Mouse (Mus musculus) kidney, postnatal 0 days (tissue): Measurements from ENCODE around the gene Cldn11. TPM values are rescaled to one million over a fixed set of nuclear protein-coding genes. Genes with fewer than 3 reads are reported as not detected.

Source experiments
- ATAC-seq: fragments of 200-750 bp; cut with Nextera tagmentation; replicated peaks from 2 replicates; pipeline ENCODE4 v1.8.0; 2017; ENCODE audit warnings: low read depth, moderate number of reproducible peaks, moderate TSS enrichment, moderate library complexity; ENCODE audit not compliant: low FRiP score
- DNase-seq: peaks from one replicate; pipeline ENCODE4 v3.0.0-alpha.2; 2016; ENCODE audit warnings: low spot score
- H3K27ac ChIP-seq: fragments of 300-500 bp; sonication (generic); 2 replicates; pipeline ENCODE4 v1.5.1; 2014; ENCODE audit warnings: mild to moderate bottlenecking
- H3K27me3 ChIP-seq: fragments of 300-500 bp; sonication (generic); 2 replicates; pipeline ENCODE4 v1.6.1; 2014; ENCODE audit warnings: low read length, mixed read lengths; ENCODE audit not compliant: insufficient read depth
- H3K36me3 ChIP-seq: fragments of 300-500 bp; sonication (generic); 2 replicates; pipeline ENCODE4 v1.6.1; 2014; ENCODE audit warnings: low read length, mixed read lengths; ENCODE audit not compliant: insufficient read depth
- H3K4me1 ChIP-seq: fragments of 300-500 bp; sonication (generic); replicated peaks from 2 replicates; pipeline ENCODE4 v1.6.1; 2014; ENCODE audit warnings: antibody characterized with exemption, low read length, mixed read lengths; ENCODE audit not compliant: insufficient read depth
- H3K4me2 ChIP-seq: fragments of 300-500 bp; sonication (generic); 2 replicates; pipeline ENCODE4 v1.6.1; 2014; ENCODE audit warnings: mild to moderate bottlenecking, low read length, moderate library complexity, mixed read lengths
- H3K4me3 ChIP-seq: fragments of 300-500 bp; sonication (generic); replicated peaks from 2 replicates; pipeline ENCODE4 v1.5.1; 2014; ENCODE audit warnings: low read depth, low read length
- H3K9ac ChIP-seq: fragments of 300-500 bp; sonication (generic); 2 replicates; pipeline ENCODE4 v1.6.1; 2014; ENCODE audit warnings: low read depth, low read length
- H3K9me3 ChIP-seq: fragments of 300-500 bp; sonication (generic); replicated peaks from 2 replicates; pipeline ENCODE4 v1.6.1; 2016; ENCODE audit warnings: low read length, inconsistent platforms, mixed read lengths
- CTCF ChIP-seq: IDR thresholded peaks from 2 replicates; pipeline ENCODE4 v1.5.1; 2016; ENCODE audit warnings: antibody characterized with exemption, low read depth, mild to moderate bottlenecking, moderate library complexity
- WGBS: fragments of 180-500 bp; shearing (Covaris S2); extraction: QIAGEN DNeasy Blood & Tissue Kit; methylation state at CpG from one replicate; pipeline ENCODE4 v1.1.7; 2014; 5-methylcytosine and 5-hydroxymethylcytosine counted together
- polyA plus RNA-seq: library from polyadenylated mRNA; unstranded; fragments of >200 nt; fragmentation: Nextera tagmentation; extraction: Ambion mirVana; gene quantifications from 2 replicates; pipeline ENCODE4 v1.2.1, GENCODE M21; 2015

The Cldn11 gene
- polyA plus RNA-seq = 61.6 and 67.6 TPM in 2 replicates

- Histone ChIP-seq H3K4me3 (peak within 1 kb of the TSS; percentile 37), H3K4me2 (peak within 1 kb of the TSS; percentile 83), H3K9me3 (no peaks in the 10 kb centered on the region), H3K36me3 (no peaks in the 10 kb centered on the region), H3K27me3 (0 out of 2 replicates have a peak, but pooled peaks cover 3% of the 10 kb centered on the region), H3K4me1 (peaks cover 5% of the 10 kb centered on the region), H3K27ac (no peak within 1 kb of the TSS), H3K9ac (peak within 1 kb of the TSS; percentile 18; the same call in 1 of the 2 replicates)
- DNase-seq (peak; percentile 80), ATAC-seq (peak; percentile 60)
- 1% methylated on average over 33 of the region's 33 CpGs for whole genome bisulfite sequencing
- no peak for TF ChIP-seq CTCF
These were observed at the start of gene Cldn11 for GRCm38 (mm10) chr3:31149706-31150105. Gene Cldn11 (plus strand): TSS chr3:31149920.

DNA sequence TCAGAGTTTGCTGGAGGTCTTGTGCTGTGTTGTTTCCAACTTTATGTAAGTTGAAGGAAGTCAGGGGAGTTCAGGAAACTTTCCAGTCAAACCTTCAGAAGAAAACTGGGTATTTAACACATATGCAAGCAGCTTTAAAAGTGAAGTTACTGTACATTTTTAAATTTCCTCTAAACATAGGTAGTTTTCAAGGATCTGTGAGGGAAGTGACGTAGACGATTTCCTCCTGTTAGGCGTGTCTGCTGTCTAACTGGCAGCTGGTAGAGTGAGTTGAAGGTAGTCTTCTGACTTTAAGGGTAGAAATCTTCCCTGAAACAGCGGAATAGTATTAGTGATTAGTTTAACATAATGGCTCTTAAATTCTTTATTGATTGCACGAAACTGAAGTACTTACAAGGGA, 49.7 kb upstream of the Cldn11 start:
- no peaks in the 10 kb centered on the region for H3K36me3 ChIP-seq
- no peaks in the 10 kb centered on the region for H3K9me3 ChIP-seq
- ATAC-seq (no peak), DNase-seq (no peak)
- no peak overlapping the region for H3K27ac ChIP-seq
- H3K4me2 ChIP-seq = peak overlapping the region; percentile 31; the same call in 1 of the 2 replicates
- 75% methylated on average over 5 of the region's 5 CpGs for WGBS
- no peak overlapping the region for H3K4me3 ChIP-seq
- H3K9ac ChIP-seq = no peak overlapping the region
- no peak for TF ChIP-seq CTCF
- no peaks in the 10 kb centered on the region for H3K27me3 ChIP-seq
- H3K4me1 ChIP-seq = peaks cover 10% of the 10 kb centered on the region; the same call in 1 of the 2 replicates

DNA sequence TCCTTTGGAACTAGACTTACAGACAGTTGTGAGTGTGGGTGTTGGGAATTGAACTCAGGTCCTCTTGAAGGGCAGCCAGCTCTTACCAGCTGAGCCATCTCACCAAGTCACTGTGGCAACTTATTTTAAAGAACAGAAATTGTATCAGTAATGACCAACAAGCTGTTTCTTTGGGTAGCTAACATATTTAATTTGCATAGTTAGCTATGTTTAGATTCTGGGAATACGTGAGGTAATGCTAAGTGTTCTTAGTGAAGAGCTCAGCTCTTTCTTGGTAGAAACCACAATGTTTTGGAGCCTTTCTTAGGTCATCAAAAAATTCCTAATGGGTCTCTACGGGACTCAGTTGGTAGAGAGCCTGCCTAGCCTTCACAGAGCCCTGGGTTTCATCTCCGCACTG, 48.9 kb upstream of the Cldn11 start:
- peaks cover 10% of the 10 kb centered on the region; the same call in 1 of the 2 replicates for H3K4me1 ChIP-seq
- no peak overlapping the region for H3K9ac ChIP-seq
- ATAC-seq (no peak), DNase-seq (no peak)
- no peaks in the 10 kb centered on the region for H3K36me3 ChIP-seq
- no peaks in the 10 kb centered on the region for H3K9me3 ChIP-seq
- no peak overlapping the region for H3K4me3 ChIP-seq
- no peak overlapping the region for H3K27ac ChIP-seq
- H3K4me2 ChIP-seq = no peak overlapping the region
- TF ChIP-seq CTCF = no peak
- H3K27me3 ChIP-seq = no peaks in the 10 kb centered on the region
- 94% methylated on average over 3 of the region's 3 CpGs for WGBS

DNA sequence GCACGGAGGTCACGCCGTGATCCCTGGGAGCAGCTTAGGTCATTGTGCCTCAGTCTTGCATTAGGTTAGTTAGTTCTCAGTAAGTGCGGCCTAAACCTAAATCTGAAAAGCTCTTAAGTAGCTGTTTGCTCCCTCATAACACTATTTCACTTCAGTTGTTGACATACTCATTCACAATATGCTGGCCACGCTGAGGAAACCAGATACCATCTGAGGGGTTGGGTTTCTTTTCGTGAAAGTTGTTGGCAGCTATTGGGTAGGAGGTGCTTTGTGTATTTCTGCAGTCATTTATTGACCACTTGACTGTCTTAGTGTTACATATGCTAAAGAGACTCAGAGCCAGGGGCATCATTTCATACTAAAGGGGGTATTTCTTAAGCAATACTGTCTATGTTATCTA, 44.8 kb upstream of the Cldn11 start:
- H3K4me2 ChIP-seq = no peak overlapping the region
- 58% methylated on average over 6 of the region's 6 CpGs for WGBS
- no peaks in the 10 kb centered on the region for H3K27me3 ChIP-seq
- H3K4me3 ChIP-seq = no peak overlapping the region
- no peaks in the 10 kb centered on the region for H3K36me3 ChIP-seq
- no peak for TF ChIP-seq CTCF
- H3K9ac ChIP-seq = no peak overlapping the region
- ATAC-seq (no peak), DNase-seq (no peak)
- peaks cover 7% of the 10 kb centered on the region; the same call in 1 of the 2 replicates for H3K4me1 ChIP-seq
- no peak overlapping the region for H3K27ac ChIP-seq
- H3K9me3 ChIP-seq = no peaks in the 10 kb centered on the region

DNA sequence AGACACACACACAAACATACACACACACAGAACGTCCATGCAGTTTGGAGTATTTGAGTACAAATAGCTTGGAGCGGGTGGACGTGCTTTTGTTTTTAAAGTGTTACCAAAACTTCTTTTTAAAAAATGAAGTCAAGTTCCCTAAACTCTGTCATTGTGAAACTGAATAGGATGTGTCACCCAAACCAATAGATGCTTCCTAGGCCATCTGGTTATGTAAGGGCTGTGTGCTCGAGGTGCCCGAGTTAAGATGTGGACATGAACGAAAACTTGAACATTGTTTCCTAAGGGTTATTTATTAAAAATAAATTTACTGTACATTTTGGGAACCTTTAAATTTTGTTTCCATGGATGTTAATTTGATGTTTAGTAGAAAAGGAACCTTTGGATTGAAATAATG, 43.1 kb upstream of the Cldn11 start:
- 82% methylated on average over 6 of the region's 6 CpGs for WGBS
- H3K9me3 ChIP-seq = no peaks in the 10 kb centered on the region

DNA sequence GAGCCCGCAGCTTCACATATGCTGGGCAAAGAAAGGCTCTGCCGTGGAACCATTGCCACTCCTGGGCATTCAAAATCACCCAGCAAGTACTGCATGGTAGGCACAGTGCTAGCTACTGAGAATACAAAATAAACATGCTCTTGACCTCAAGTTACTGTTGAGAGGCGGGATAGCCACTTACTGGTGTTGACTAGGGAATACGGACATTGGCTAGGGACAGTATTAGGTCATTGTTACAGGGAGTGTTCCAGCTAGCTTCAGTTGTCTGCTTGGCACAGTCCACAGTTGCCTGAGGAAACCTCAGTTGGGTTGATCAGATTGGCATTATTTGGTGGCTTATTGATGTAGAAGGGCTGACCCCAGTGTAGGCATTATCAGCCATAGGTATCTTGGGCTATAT, 42.0 kb upstream of the Cldn11 start:
- Histone ChIP-seq H3K4me2 (no peak overlapping the region), H3K9me3 (no peaks in the 10 kb centered on the region), H3K4me1 (0 out of 2 replicates have a peak, but pooled peaks cover 4% of the 10 kb centered on the region), H3K36me3 (no peaks in the 10 kb centered on the region), H3K27ac (no peak overlapping the region), H3K4me3 (no peak overlapping the region), H3K9ac (no peak overlapping the region), H3K27me3 (no peaks in the 10 kb centered on the region)
- WGBS = 86% methylated on average over 4 of the region's 4 CpGs
- ATAC-seq = no peak
- no peak for DNase-seq
- no peak for TF ChIP-seq CTCF

More for the DNA sequence above, 43.1 kb upstream of the Cldn11 start:
- Histone ChIP-seq H3K4me3 (no peak overlapping the region), H3K27me3 (no peaks in the 10 kb centered on the region), H3K4me1 (0 out of 2 replicates have a peak, but pooled peaks cover 4% of the 10 kb centered on the region), H3K27ac (no peak overlapping the region), H3K36me3 (no peaks in the 10 kb centered on the region), H3K4me2 (no peak overlapping the region), H3K9ac (no peak overlapping the region)
- no peak for DNase-seq
- no peak for TF ChIP-seq CTCF
- no peak for ATAC-seq

DNA sequence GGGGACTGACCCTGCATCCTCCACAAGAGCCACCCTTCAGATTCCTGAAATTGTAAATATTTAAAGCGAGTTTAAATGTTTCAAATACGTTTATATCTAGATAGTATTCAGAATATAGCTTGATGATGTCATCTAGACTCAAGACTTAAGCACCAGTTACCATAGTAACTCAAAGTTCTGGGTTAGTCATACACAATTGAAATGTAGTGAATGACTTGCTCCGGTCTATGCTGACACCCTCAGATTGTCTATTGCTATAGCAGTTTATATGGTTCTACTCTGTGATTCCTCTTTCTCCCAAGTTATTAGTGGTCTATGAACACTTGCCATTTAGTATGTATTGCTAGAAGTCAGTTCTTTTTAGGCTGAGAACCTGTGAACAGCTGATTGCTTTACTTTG, 40.6 kb upstream of the Cldn11 start:
- no peaks in the 10 kb centered on the region for H3K9me3 ChIP-seq
- 0 out of 2 replicates have a peak, but pooled peaks cover 2% of the 10 kb centered on the region for H3K4me1 ChIP-seq
- ATAC-seq (no peak), DNase-seq (peak; percentile 72)
- H3K27me3 ChIP-seq = no peaks in the 10 kb centered on the region
- no peak overlapping the region for H3K27ac ChIP-seq
- H3K36me3 ChIP-seq = peaks cover 7% of the 10 kb centered on the region; the same call in 1 of the 2 replicates
- peak; percentile 49 for TF ChIP-seq CTCF
- 81% methylated on average over 3 of the region's 3 CpGs for WGBS
- no peak overlapping the region for H3K4me3 ChIP-seq
- H3K4me2 ChIP-seq = no peak overlapping the region
- H3K9ac ChIP-seq = no peak overlapping the region
